Mouse (Mus musculus): ENCODE data around the gene 2810459M11Rik. TPM values are rescaled to one million over a fixed set of nuclear protein-coding genes. Genes with fewer than 3 reads are reported as not detected.

2810459M11Rik gene
- 12.1 and 12.3 TPM in 2 replicates for polyA plus RNA-seq (2012; rRNA removed)
- polyA plus RNA-seq (2014; fragmentation: Nextera tagmentation; extraction: Ambion mirVana) = 15.5 and 22.8 TPM in 2 replicates

DNA sequence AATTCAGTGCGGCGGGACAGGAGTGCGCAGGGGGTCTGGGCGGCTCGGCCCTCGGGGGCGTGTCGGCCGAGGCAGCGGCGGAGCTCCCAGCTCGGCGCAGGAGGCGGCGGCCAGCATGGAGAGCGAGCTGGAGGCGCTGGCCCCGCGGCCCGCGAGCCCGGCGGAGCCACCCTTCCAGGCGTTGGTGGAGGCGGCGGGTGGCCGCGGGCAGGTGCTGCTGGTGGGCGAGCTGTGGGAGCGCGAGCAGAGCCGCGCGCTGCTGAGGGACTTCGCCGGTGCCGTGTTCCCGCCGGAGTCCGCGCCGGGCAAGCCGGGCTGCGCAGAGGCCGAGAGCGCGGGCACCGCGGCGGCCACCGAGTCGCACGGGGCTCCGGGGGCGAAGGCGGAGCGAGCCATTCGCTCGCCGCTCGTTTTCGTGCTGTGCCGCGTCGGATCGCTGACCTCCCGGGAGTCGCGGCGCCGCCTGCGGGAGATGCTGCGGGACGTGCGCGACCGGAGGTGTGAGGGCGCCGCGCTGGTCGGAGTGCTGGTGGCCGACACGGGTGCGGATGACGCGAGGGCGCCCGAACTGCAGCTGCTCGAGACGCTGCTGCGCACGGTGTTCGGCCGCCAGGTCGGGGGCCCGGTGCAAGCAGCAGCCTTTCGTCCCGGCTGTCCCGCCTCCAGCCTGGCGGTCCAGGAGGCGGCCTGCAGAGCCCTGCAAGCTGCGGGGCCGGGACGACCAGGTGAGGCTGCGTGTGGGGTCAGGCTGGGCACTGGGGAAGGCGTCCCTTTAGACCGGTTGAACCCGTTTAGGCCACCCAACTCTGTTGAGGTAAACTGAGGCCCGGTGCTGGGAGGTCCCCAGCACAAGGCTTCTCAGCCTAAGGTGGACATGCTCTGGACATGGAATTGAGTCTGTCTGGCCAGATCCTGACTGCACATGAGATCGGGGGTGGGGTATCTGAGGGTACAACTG lies at the start of gene 2810459M11Rik:
TSS of gene 2810459M11Rik (plus strand) at position 16 of the 958 bp plus-strand sequence.
- Histone ChIP-seq H3K36me3 (replicated peaks; ENCODE audit: control insufficient read depth, insufficient read depth, low read depth) (no peaks in the 10 kb centered on the region), H3K9ac (replicated peaks) (peak within 1 kb of the TSS; percentile 32), H3K27ac (no peak within 1 kb of the TSS), H3K4me3 (ENCODE audit: insufficient read depth in 1 of 2, low read depth in 2 of 2, low read length in 2 of 2) (peak within 1 kb of the TSS; percentile 43 to 53), H3K9me3 (ENCODE audit: control insufficient read depth, low read length) (no peaks in the 10 kb centered on the region), H3K27me3 (ENCODE audit: control insufficient read depth, insufficient read depth, low read length) (peaks cover 44% of the 10 kb centered on the region), H3K4me2 (ENCODE audit: low read depth) (peak within 1 kb of the TSS; percentile 41), H3K4me1 (replicated peaks; ENCODE audit: control insufficient read depth in 2 of 2, insufficient read depth in 2 of 2, low read length in 1 of 2) (no peaks in the 10 kb centered on the region; a peak in 1 of 4 replicates)
- TF ChIP-seq EP300 (IDR thresholded peaks at IDR 0.05; ENCODE audit: low read depth) (no peak), CTCF (IDR thresholded peaks at IDR 0.05; ENCODE audit: low read depth) (no peak)
- DNase-seq (ENCODE audit: low read depth in 3 of 3, low spot score in 3 of 3) (no peak), ATAC-seq (ENCODE audit: insufficient read depth) (peak; percentile 48)
- 2% methylated on average over 108 of the region's 110 CpGs for WGBS (ENCODE audit: insufficient replicate concordance)

GRCm38 (mm10) chr1:85997221-85997620 lies 48.4 kb upstream of the 2810459M11Rik start:
- Histone ChIP-seq H3K4me2 (ENCODE audit: low read depth) (no peak overlapping the region), H3K4me3 (ENCODE audit: insufficient read depth in 1 of 2, low read depth in 2 of 2, low read length in 2 of 2) (no peak overlapping the region), H3K27me3 (ENCODE audit: control insufficient read depth, insufficient read depth, low read length) (no peaks in the 10 kb centered on the region), H3K36me3 (replicated peaks; ENCODE audit: control insufficient read depth, insufficient read depth, low read depth) (no peaks in the 10 kb centered on the region), H3K4me1 (replicated peaks; ENCODE audit: control insufficient read depth in 2 of 2, insufficient read depth in 2 of 2, low read length in 1 of 2) (no peaks in the 10 kb centered on the region), H3K9ac (replicated peaks) (no peak overlapping the region), H3K9me3 (ENCODE audit: control insufficient read depth, low read length) (no peaks in the 10 kb centered on the region), H3K27ac (no peak overlapping the region)
- DNase-seq (ENCODE audit: low read depth in 3 of 3, low spot score in 3 of 3) (no peak), ATAC-seq (ENCODE audit: insufficient read depth) (no peak)
- 70% methylated on average over 1 of the region's 1 CpGs for WGBS (ENCODE audit: insufficient replicate concordance)
- TF ChIP-seq CTCF (IDR thresholded peaks at IDR 0.05; ENCODE audit: low read depth) (no peak), EP300 (IDR thresholded peaks at IDR 0.05; ENCODE audit: low read depth) (no peak)

GRCm38 (mm10) chr1:85998012-85998411 lies 47.7 kb upstream of the 2810459M11Rik start:
- no peak overlapping the region for H3K27ac ChIP-seq
- 52% methylated on average over 4 of the region's 4 CpGs for WGBS (ENCODE audit: insufficient replicate concordance)
- H3K9ac ChIP-seq (replicated peaks) = no peak overlapping the region
- H3K36me3 ChIP-seq (replicated peaks; ENCODE audit: control insufficient read depth, insufficient read depth, low read depth) = no peaks in the 10 kb centered on the region
- DNase-seq (ENCODE audit: low read depth in 3 of 3, low spot score in 3 of 3) = no peak
- no peaks in the 10 kb centered on the region for H3K9me3 ChIP-seq (ENCODE audit: control insufficient read depth, low read length)
- H3K4me3 ChIP-seq (ENCODE audit: insufficient read depth in 1 of 2, low read depth in 2 of 2, low read length in 2 of 2) = no peak overlapping the region
- H3K4me2 ChIP-seq (ENCODE audit: low read depth) = no peak overlapping the region
- no peaks in the 10 kb centered on the region for H3K4me1 ChIP-seq (replicated peaks; ENCODE audit: control insufficient read depth in 2 of 2, insufficient read depth in 2 of 2, low read length in 1 of 2)
- no peak for ATAC-seq (ENCODE audit: insufficient read depth)
- H3K27me3 ChIP-seq (ENCODE audit: control insufficient read depth, insufficient read depth, low read length) = no peaks in the 10 kb centered on the region
- TF ChIP-seq CTCF (IDR thresholded peaks at IDR 0.05; ENCODE audit: low read depth) (no peak), EP300 (IDR thresholded peaks at IDR 0.05; ENCODE audit: low read depth) (no peak)

- no peak for DNase-seq (ENCODE audit: low read depth in 3 of 3, low spot score in 3 of 3)
- H3K36me3 ChIP-seq (replicated peaks; ENCODE audit: control insufficient read depth, insufficient read depth, low read depth) = no peaks in the 10 kb centered on the region
- ATAC-seq (ENCODE audit: insufficient read depth) = no peak
Observed at GRCm38 (mm10) chr1:85999853-86000570, 45.7 kb upstream of the 2810459M11Rik start.

DNA sequence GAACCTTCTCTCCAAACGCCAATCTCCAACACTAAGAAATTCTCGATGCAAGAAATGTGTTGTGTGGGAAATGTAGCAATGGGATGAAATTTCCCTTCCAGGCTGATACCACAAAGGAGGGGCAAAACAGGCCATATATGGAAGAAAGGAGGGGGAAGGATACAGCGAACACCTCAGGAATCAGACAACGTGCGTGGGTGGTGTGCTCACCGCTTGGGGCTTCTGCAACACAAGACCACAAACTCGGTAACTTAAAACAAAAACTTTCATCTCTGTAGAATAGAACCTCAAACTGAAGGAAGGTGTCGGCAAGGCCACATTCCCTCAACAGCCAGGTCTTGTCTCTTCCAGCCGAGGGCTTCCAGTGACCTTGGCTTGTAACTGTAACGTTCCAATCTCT lies 40.1 kb upstream of the 2810459M11Rik start:
- no peaks in the 10 kb centered on the region for H3K27me3 ChIP-seq (ENCODE audit: control insufficient read depth, insufficient read depth, low read length)
- no peak overlapping the region for H3K27ac ChIP-seq
- 71% methylated on average over 10 of the region's 10 CpGs for WGBS (ENCODE audit: insufficient replicate concordance)
- no peaks in the 10 kb centered on the region for H3K4me1 ChIP-seq (replicated peaks; ENCODE audit: control insufficient read depth in 2 of 2, insufficient read depth in 2 of 2, low read length in 1 of 2)
- DNase-seq (ENCODE audit: low read depth in 3 of 3, low spot score in 3 of 3) = no peak
- H3K9ac ChIP-seq (replicated peaks) = no peak overlapping the region
- no peak overlapping the region for H3K4me2 ChIP-seq (ENCODE audit: low read depth)
- H3K36me3 ChIP-seq (replicated peaks; ENCODE audit: control insufficient read depth, insufficient read depth, low read depth) = no peaks in the 10 kb centered on the region
- H3K9me3 ChIP-seq (ENCODE audit: control insufficient read depth, low read length) = no peaks in the 10 kb centered on the region
- TF ChIP-seq EP300 (IDR thresholded peaks at IDR 0.05; ENCODE audit: low read depth) (no peak), CTCF (IDR thresholded peaks at IDR 0.05; ENCODE audit: low read depth) (no peak)
- no peak for ATAC-seq (ENCODE audit: insufficient read depth)
- H3K4me3 ChIP-seq (ENCODE audit: insufficient read depth in 1 of 2, low read depth in 2 of 2, low read length in 2 of 2) = no peak overlapping the region

More at GRCm38 (mm10) chr1:85999853-86000570, 45.7 kb upstream of the 2810459M11Rik start:
- H3K4me1 ChIP-seq (replicated peaks; ENCODE audit: control insufficient read depth in 2 of 2, insufficient read depth in 2 of 2, low read length in 1 of 2) = no peaks in the 10 kb centered on the region
- TF ChIP-seq EP300 (IDR thresholded peaks at IDR 0.05; ENCODE audit: low read depth) = no peak
- TF ChIP-seq CTCF (IDR thresholded peaks at IDR 0.05; ENCODE audit: low read depth) = no peak
- no peaks in the 10 kb centered on the region for H3K27me3 ChIP-seq (ENCODE audit: control insufficient read depth, insufficient read depth, low read length)
- H3K4me3 ChIP-seq (ENCODE audit: insufficient read depth in 1 of 2, low read depth in 2 of 2, low read length in 2 of 2) = no peak overlapping the region
- 62% methylated on average over 18 of the region's 18 CpGs for WGBS (ENCODE audit: insufficient replicate concordance)
- no peak overlapping the region for H3K27ac ChIP-seq
- no peak overlapping the region for H3K9ac ChIP-seq (replicated peaks)
- no peak overlapping the region for H3K4me2 ChIP-seq (ENCODE audit: low read depth)
- H3K9me3 ChIP-seq (ENCODE audit: control insufficient read depth, low read length) = no peaks in the 10 kb centered on the region

Measured in liver, embryonic 14.5 days (tissue).